Mouse (Mus musculus): ENCODE results near the gene Rhov. TPM values are rescaled to one million over a fixed set of nuclear protein-coding genes. Genes with fewer than 3 reads are reported as not detected.
A peak's percentile ranks its signal among the peaks of the same experiment; 100 is the strongest.

Rhov gene
- polyA plus RNA-seq, 1 experiment from 2014 or later: 0.83 TPM

DNA sequence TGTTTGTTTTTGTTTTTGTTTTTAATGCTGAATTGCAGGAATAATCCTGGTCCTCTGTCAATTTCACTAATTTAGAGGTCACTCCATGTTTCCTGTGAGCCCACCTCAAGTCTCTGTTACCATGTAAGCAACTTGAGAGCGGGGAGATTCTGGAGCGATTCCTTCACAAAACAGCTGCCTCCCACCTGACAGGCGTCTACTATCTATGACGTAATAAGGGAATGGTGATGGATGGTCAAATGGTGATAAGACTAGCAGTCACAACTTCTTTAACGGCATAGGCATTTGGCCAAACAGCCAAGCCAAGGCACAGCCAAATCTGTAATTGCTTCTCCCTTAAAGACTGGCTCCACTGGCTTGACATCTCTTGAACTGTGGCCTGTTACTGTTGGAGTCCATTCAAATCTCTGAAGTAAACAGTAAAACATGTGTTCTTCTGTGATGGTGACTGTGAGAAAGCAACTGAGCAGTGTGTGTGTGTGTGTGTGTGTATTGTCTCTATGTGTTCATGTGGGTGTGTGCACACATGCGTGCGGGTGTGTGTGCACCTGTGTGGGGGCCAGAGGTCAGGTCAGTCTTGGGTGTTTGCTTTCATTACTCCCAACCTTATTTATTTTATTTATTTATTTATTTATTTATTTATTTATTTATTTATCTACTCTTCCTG is 11.0 kb upstream of the Rhov start:
- H3K9me3 ChIP-seq (replicated peaks): no peaks in the 10 kb centered on the region
- H3K4me1 ChIP-seq: no peaks in the 10 kb centered on the region
- DNase-seq (ENCODE audit: low spot score): no peak
- H3K27ac ChIP-seq (replicated peaks): no peak overlapping the region
- WGBS: 92% methylated on average over 7 of the region's 7 CpGs
- no peaks in the 10 kb centered on the region for H3K27me3 ChIP-seq (ENCODE audit: low read depth, poor library complexity, severe bottlenecking)
- H3K36me3 ChIP-seq: no peaks in the 10 kb centered on the region
- H3K4me3 ChIP-seq: no peak overlapping the region

DNA sequence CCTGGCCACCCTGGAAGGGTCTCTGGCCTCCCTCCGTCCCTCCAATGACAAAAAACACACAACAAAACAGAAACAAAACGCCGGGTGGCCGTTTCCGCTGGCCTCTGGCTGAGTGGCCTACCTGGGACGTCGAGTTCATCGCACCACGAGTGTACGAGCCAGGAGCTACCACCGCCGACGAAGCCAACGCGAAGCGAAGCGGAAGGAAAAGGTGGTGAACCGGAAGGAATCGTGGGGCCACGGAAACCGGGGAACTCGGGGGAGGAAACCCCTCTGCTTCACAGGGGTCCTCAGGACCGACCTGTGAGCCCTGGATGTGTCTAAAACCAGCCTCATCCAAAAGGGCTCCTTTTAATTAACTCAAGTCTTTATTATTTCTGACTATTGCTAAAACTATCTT is 6.7 kb upstream of the Rhov start:
- Histone ChIP-seq H3K27ac (replicated peaks) (no peak overlapping the region), H3K9me3 (replicated peaks) (no peaks in the 10 kb centered on the region), H3K4me1 (no peaks in the 10 kb centered on the region), H3K36me3 (no peaks in the 10 kb centered on the region), H3K27me3 (ENCODE audit: low read depth, poor library complexity, severe bottlenecking) (no peaks in the 10 kb centered on the region), H3K4me3 (no peak overlapping the region)
- 88% methylated on average over 23 of the region's 23 CpGs for WGBS
- DNase-seq (ENCODE audit: low spot score): no peak

GRCm38 (mm10) chr2:119276926-119277325 is 5.9 kb upstream of the Rhov start:
- Histone ChIP-seq H3K36me3 (no peaks in the 10 kb centered on the region), H3K27me3 (ENCODE audit: low read depth, poor library complexity, severe bottlenecking) (no peaks in the 10 kb centered on the region), H3K4me3 (no peak overlapping the region), H3K27ac (replicated peaks) (no peak overlapping the region), H3K4me1 (no peaks in the 10 kb centered on the region), H3K9me3 (replicated peaks) (no peaks in the 10 kb centered on the region)
- WGBS: 86% methylated on average over 7 of the region's 7 CpGs
- no peak for DNase-seq (ENCODE audit: low spot score)

DNA sequence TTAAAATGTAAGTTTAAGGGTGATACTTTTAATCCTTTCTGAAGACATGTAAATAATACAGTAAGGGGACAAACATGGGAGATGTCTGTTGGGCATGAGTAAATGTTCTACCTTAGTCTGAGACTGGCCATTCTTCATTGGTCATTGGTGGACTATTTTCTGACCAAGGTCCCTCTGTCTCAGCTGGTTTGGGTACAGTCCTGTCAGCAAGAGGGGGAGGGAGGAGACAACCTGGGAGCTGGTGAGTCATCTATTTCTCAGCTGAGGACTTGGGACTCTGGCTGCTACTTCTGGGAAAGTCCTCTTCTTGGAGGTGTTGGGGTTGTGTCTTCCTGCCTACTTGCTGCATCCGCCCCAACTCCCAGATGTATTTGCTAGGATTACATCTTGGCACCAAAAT is 3.1 kb upstream of the Rhov start:
- Histone ChIP-seq H3K27ac (replicated peaks) (no peak overlapping the region), H3K4me3 (no peak overlapping the region), H3K9me3 (replicated peaks) (no peaks in the 10 kb centered on the region), H3K4me1 (peaks cover 12% of the 10 kb centered on the region), H3K36me3 (no peaks in the 10 kb centered on the region), H3K27me3 (ENCODE audit: low read depth, poor library complexity, severe bottlenecking) (peaks cover 16% of the 10 kb centered on the region)
- 89% methylated on average over 1 of the region's 1 CpGs for WGBS
- no peak for DNase-seq (ENCODE audit: low spot score)

GRCm38 (mm10) chr2:119270286-119270642 is 808 bp downstream of the Rhov start:
- no peak for DNase-seq (ENCODE audit: low spot score)
- H3K27me3 ChIP-seq (ENCODE audit: low read depth, poor library complexity, severe bottlenecking): peaks cover 25% of the 10 kb centered on the region
- H3K4me1 ChIP-seq: peaks cover 12% of the 10 kb centered on the region
- WGBS: 43% methylated on average over 9 of the region's 9 CpGs
- H3K36me3 ChIP-seq: no peaks in the 10 kb centered on the region
- no peaks in the 10 kb centered on the region for H3K9me3 ChIP-seq (replicated peaks)
- peak overlapping the region; percentile 69; the same call in 1 of the 2 replicates for H3K27ac ChIP-seq (replicated peaks)
- H3K4me3 ChIP-seq: peak overlapping the region; percentile 70

- no peaks in the 10 kb centered on the region for H3K9me3 ChIP-seq (replicated peaks)
- 90% methylated on average over 5 of the region's 5 CpGs for WGBS
- H3K36me3 ChIP-seq: no peaks in the 10 kb centered on the region
- H3K27ac ChIP-seq (replicated peaks): no peak overlapping the region
- DNase-seq (ENCODE audit: low spot score): no peak
- H3K27me3 ChIP-seq (ENCODE audit: low read depth, poor library complexity, severe bottlenecking): peaks cover 5% of the 10 kb centered on the region
- H3K4me1 ChIP-seq: no peaks in the 10 kb centered on the region
- H3K4me3 ChIP-seq: no peak overlapping the region
Measured at GRCm38 (mm10) chr2:119263813-119264212, 7.3 kb downstream of the Rhov start.

DNA sequence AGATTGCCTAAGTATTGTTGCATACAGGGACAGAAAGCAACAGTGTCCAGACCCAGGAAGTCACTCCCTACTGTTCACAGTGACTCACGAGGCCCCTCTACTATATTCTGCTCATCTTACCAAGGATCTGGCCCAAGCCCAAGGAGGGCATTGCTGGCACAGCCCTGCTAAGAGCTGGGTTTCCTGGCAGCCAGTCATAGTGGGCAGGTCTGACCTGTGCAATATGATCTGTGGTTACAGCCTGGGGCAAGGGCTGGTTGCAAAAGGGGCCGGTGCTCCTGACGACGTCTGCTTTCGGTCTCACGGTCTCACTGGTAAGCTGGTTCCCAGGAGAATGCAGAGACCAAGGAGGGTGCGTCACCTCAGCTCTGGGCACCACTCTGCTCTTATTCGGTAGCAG is 8.1 kb downstream of the Rhov start:
- Histone ChIP-seq H3K27me3 (ENCODE audit: low read depth, poor library complexity, severe bottlenecking) (no peaks in the 10 kb centered on the region), H3K4me1 (no peaks in the 10 kb centered on the region), H3K4me3 (no peak overlapping the region), H3K9me3 (replicated peaks) (no peaks in the 10 kb centered on the region), H3K27ac (replicated peaks) (no peak overlapping the region), H3K36me3 (no peaks in the 10 kb centered on the region)
- DNase-seq (ENCODE audit: low spot score): no peak
- WGBS: 61% methylated on average over 8 of the region's 8 CpGs

DNA sequence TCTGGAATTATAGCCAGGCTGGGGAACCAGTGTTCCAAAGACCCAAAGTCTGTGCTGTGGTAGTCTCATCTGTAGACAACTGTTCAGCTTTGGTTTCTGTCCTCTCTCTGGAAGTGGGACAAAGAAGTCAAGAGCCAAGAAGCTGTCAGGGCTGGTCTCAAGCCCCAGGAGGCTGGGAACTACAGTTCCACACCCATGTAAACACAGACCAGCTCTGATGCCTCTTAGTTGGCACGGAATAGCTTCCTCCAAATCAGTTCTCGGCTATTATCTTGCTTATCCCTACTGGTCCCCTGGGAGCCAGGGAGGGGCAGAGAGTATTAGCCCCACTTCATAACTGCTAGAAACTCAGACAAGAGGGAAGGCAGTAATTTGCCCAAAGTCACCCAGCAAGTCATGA is 9.7 kb downstream of the Rhov start:
- Histone ChIP-seq H3K27me3 (ENCODE audit: low read depth, poor library complexity, severe bottlenecking) (no peaks in the 10 kb centered on the region), H3K27ac (replicated peaks) (no peak overlapping the region), H3K36me3 (no peaks in the 10 kb centered on the region), H3K4me3 (no peak overlapping the region), H3K9me3 (replicated peaks) (no peaks in the 10 kb centered on the region), H3K4me1 (no peaks in the 10 kb centered on the region)
- DNase-seq (ENCODE audit: low spot score): no peak
- 71% methylated on average over 2 of the region's 2 CpGs for WGBS

- H3K36me3 ChIP-seq: no peaks in the 10 kb centered on the region
- DNase-seq (ENCODE audit: low spot score): no peak
- H3K4me3 ChIP-seq: no peak overlapping the region
- H3K9me3 ChIP-seq (replicated peaks): no peaks in the 10 kb centered on the region
- no peak overlapping the region for H3K27ac ChIP-seq (replicated peaks)
- H3K4me1 ChIP-seq: no peaks in the 10 kb centered on the region
- H3K27me3 ChIP-seq (ENCODE audit: low read depth, poor library complexity, severe bottlenecking): peaks cover 1% of the 10 kb centered on the region; the same call in 1 of the 2 replicates
- 91% methylated on average over 1 of the region's 1 CpGs for WGBS
Measured at GRCm38 (mm10) chr2:119260518-119260917, 10.6 kb downstream of the Rhov start.

DNA sequence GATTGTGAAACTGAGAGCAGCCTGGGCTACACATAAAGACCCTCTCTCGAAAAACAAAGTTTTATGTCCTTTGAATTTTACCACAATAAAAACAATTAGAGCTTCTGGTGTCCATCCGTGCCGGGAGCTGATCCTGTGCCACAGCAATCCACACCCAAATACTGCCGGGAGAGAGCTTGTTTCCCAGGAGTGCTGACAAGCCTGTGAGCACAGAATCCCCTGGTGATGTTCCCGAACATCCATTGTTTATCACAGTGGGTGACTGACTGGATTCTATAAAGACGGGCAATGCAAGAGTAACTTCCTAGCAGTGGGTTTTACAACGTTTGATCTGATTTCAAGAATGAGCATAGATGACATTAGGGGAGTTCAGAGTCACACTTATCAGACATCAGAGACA is 16.1 kb downstream of the Rhov start:
- DNase-seq (ENCODE audit: low spot score): no peak
- H3K27ac ChIP-seq (replicated peaks): no peak overlapping the region
- no peaks in the 10 kb centered on the region for H3K9me3 ChIP-seq (replicated peaks)
- WGBS: 12% methylated on average over 7 of the region's 7 CpGs
- H3K4me3 ChIP-seq: no peak overlapping the region
- peaks cover 9% of the 10 kb centered on the region for H3K4me1 ChIP-seq
- peaks cover 28% of the 10 kb centered on the region for H3K27me3 ChIP-seq (ENCODE audit: low read depth, poor library complexity, severe bottlenecking)
- no peaks in the 10 kb centered on the region for H3K36me3 ChIP-seq

DNA sequence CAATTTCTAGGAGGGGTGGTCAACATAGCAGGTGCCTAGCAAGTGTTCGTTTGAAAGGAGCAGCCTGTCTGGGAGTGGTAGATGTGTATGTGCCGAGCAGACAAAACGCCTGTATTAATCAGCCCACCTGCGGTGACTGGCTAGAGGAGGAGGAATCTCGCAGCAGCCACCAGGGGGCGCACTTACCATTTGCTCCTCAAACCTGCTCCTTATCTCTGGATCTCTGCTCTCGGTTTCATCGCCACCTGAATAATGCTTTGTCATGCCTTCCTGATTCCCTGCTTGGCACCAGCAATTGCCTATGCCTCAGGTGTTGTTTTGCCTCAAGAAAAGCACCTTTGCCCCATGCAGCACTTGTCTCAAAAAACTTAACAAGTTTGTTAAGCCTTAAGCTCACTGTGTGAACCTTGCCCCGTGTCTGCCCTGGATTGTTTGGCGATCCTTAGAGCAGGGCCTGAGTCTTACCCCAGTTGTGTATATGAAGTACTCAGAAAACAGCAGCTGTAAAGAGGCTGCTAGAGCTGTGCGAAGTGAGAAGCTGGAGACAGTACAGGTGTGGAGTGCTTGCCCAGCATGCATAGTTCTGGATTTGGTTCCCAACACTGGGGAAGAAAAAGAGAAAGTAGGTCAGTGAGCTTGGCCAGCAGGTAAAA is 20.1 kb downstream of the Rhov start:
- peak; percentile 86 for DNase-seq (ENCODE audit: low spot score)
- Histone ChIP-seq H3K27me3 (ENCODE audit: low read depth, poor library complexity, severe bottlenecking) (peaks cover 28% of the 10 kb centered on the region), H3K36me3 (no peaks in the 10 kb centered on the region), H3K27ac (replicated peaks) (no peak overlapping the region; the same call in 1 of the 2 replicates), H3K4me1 (peaks cover 9% of the 10 kb centered on the region), H3K9me3 (replicated peaks) (no peaks in the 10 kb centered on the region), H3K4me3 (peak overlapping the region; percentile 20; the same call in 1 of the 2 replicates)
- WGBS: 19% methylated on average over 11 of the region's 11 CpGs

DNA sequence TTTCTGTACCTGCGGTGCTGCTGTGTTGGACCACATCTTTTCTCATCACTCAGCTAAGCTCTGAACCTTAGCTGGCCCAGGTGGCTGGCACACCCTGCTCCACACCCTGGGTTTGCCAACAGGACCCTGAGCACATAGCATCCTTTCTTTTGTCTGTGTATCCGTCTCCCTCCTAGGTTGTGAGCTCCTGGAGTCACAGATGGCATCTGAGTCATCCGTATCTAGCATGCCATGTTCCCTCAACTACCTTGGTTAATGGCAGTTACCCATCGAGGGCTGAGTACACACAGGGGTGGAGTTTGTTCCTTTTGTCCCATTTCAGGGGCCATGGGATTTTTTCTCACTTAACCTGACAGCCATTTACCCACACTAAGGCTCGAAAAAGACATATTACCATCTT is 20.7 kb downstream of the Rhov start:
- H3K27ac ChIP-seq (replicated peaks): no peak overlapping the region
- H3K27me3 ChIP-seq (ENCODE audit: low read depth, poor library complexity, severe bottlenecking): peaks cover 25% of the 10 kb centered on the region
- 67% methylated on average over 5 of the region's 5 CpGs for WGBS
- no peaks in the 10 kb centered on the region for H3K9me3 ChIP-seq (replicated peaks)
- no peak for DNase-seq (ENCODE audit: low spot score)
- H3K36me3 ChIP-seq: no peaks in the 10 kb centered on the region
- H3K4me3 ChIP-seq: no peak overlapping the region
- H3K4me1 ChIP-seq: peaks cover 9% of the 10 kb centered on the region

DNA sequence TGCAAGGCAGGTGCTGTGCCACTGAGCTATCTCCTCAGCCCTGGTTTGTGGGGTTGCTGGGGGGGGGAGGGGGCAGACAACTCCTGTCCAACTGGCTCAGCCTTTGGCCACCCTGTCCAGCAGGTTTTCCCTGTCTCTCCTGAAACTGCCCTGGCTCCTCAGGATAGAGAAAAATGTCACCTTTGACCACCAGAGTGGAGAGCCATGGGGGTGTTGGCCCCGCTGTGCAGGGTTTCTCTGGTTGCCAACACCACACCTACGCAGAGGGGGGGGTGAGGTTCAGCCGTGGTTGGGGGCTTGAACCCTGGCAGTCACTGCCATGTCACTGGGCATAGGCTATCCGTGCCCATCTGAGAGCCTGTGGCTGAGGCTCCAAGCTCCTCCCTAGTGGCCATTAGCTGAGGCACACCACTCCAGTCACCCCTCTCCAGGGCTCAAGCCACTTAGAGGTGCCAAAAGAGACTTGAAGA is 21.4 kb downstream of the Rhov start:
- Histone ChIP-seq H3K9me3 (replicated peaks) (no peaks in the 10 kb centered on the region), H3K36me3 (no peaks in the 10 kb centered on the region), H3K27ac (replicated peaks) (no peak overlapping the region), H3K27me3 (ENCODE audit: low read depth, poor library complexity, severe bottlenecking) (peaks cover 18% of the 10 kb centered on the region), H3K4me1 (peaks cover 7% of the 10 kb centered on the region), H3K4me3 (no peak overlapping the region)
- DNase-seq (ENCODE audit: low spot score): no peak
- WGBS: 77% methylated on average over 4 of the region's 4 CpGs

All from midbrain, embryonic 10.5 days (tissue).